Mouse (Mus musculus) cerebellum, postnatal 25 days (tissue): ENCODE results near the gene Slc12a8.

Experiments
- DNase-seq, 2 experiments: peaks; one replicate each; pipeline ENCODE4 v3.0.0; 2021; ENCODE audit warnings: mixed read lengths in 2 of 2

The Slc12a8 gene

GRCm38 (mm10) chr16:33704289-33704688 is 187.2 kb downstream of the Slc12a8 start:
- DNase-seq: peak; percentile 58 to 68

GRCm38 (mm10) chr16:33705258-33705657 is 188.1 kb downstream of the Slc12a8 start:
- peak in 1 of 2 experiments; percentile 21 for DNase-seq

- peak; percentile 48 to 49 for DNase-seq
Measured at GRCm38 (mm10) chr16:33706111-33706890, 189.2 kb downstream of the Slc12a8 start.

GRCm38 (mm10) chr16:33708031-33708430 is 190.9 kb downstream of the Slc12a8 start:
- DNase-seq: peak; percentile 52 to 57

DNA sequence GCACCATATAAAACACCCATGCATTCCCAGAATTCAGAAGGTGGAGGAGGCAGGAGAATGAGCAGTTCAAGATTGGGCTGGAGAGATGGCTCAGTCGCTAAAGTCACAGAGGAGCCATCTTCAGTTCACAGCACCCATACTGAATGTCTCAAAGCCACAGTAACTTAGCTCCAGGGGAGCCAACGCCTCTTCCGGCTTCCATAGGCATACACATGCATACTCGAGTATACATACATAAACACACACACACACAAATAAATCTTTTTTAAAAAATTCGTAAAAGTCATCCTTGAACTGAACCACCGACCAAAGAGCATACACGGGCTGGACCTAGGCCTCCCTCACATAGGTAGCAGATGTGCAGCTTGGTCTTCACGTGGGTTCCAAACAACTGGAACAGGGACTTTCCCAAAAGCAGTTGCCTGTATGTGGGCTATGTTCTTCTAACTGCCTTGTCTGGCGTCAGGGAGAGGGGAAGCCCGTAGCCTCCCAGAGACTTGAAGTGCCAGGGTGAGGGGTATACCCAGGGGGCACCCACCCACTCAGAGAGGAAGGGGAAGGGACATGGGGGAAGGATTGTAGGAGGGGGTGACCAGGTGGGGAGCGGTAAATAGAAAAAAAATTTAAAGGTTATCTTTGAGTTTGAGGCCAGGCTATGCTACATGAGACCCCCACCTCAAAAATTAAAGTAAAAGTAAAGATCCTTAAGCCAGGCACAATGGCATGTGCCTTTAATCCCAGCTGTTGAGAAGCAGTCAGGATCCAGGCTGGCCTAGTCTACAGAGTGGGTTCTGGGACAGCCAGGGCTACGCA is 191.7 kb downstream of the Slc12a8 start:
- DNase-seq: no peak
